ENCODE assay signal across 8 mouse cellular contexts in the genomic region with DNA sequence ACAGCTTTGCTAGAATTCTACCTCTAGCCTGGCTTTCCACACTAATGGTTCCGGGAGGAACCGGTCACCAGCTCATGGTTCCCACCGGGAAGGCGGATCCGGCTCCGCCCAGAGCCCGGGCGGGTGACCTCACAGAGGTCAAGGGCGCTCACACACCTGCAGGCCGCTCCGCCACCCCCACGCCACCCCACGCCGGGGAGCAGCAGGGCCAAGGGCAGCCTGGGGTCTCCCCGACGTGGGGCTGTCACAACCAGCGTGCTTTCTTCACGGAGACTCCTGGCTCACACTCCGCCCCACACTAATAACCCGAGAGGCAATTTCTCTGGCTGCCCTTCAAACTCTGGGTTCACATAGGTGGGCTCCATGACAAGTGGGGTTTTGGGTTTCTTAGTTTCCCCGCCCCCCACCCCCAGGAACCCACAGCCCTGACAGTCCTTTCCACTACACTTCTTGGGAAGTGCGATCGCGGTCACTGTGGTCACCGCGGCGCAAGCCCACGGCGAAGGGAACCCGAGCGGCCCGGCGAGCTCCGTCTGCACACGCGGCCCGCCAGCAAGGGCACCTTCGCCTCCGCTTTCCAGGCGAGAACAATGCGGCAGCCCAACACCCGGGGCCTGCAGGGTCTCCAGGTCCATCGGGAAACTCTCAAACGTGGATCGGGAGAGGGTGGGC. TPM values are rescaled to one million over a fixed set of nuclear protein-coding genes. Genes with fewer than 3 reads are reported as not detected.
A peak's percentile ranks its signal among the peaks of the same experiment; 100 is the strongest.
DNase-seq lines count a peak whose midpoint lies in the region; ATAC-seq and TF ChIP-seq lines count a peak whose summit lies in the region.

No protein-coding gene starts in this region.

- H3K4me3 ChIP-seq in embryonic facial prominence, embryonic 13.5 days: peak overlapping the region; percentile 70
- peak overlapping the region; percentile 67 for H3K4me3 ChIP-seq in kidney, adult 2 months (ENCODE audit: insufficient read depth, low read depth, low read length)
- peak overlapping the region; percentile 70 for H3K4me3 ChIP-seq in midbrain, embryonic 15.5 days

- DNase-seq in 3134 (ENCODE audit: extremely low read depth, insufficient read length, low spot score): peak; percentile 82
- DNase-seq in adrenal gland, postnatal 36 days: peak; percentile 83 to 89
- peak; percentile 87 to 89 for DNase-seq in heart, adult 18-20 months
- DNase-seq in kidney, adult 2 months: peak; percentile 93
- peak; percentile 83 for DNase-seq in liver
- peak; percentile 61 to 82 for DNase-seq in spleen, postnatal 4 days (ENCODE audit: low spot score in 2 of 2)

- peaks cover 19% of the 10 kb centered on the region for H3K4me1 ChIP-seq in embryonic facial prominence, embryonic 13.5 days
- no peaks in the 10 kb centered on the region for H3K4me1 ChIP-seq in kidney, adult 2 months (ENCODE audit: control insufficient read depth, insufficient read depth, low read length)
- H3K4me1 ChIP-seq in midbrain, embryonic 15.5 days: peaks cover 35% of the 10 kb centered on the region

- no peak for TF ChIP-seq CTCF in kidney, adult 2 months (conservative IDR thresholded peaks at IDR 0.05; ENCODE audit: insufficient read depth, insufficient read length, low read depth, low read length)

- peak; percentile 49 for ATAC-seq in embryonic facial prominence, embryonic 13.5 days (ENCODE audit: insufficient number of reproducible peaks, insufficient read depth, low FRiP score, low TSS enrichment, low read depth)
- peak; percentile 55 for ATAC-seq in midbrain, embryonic 15.5 days (replicated peaks)

- no peaks in the 10 kb centered on the region for H3K36me3 ChIP-seq in embryonic facial prominence, embryonic 13.5 days
- no peaks in the 10 kb centered on the region for H3K36me3 ChIP-seq in kidney, adult 2 months (ENCODE audit: control insufficient read depth, insufficient read depth, low read length)
- no peaks in the 10 kb centered on the region for H3K36me3 ChIP-seq in midbrain, embryonic 15.5 days (replicated peaks)

- peak overlapping the region; percentile 100 for H3K27ac ChIP-seq in embryonic facial prominence, embryonic 13.5 days
- H3K27ac ChIP-seq in kidney, adult 2 months (ENCODE audit: insufficient read depth, low read depth, low read length): peak overlapping the region; percentile 100
- peak overlapping the region; percentile 100 for H3K27ac ChIP-seq in midbrain, embryonic 15.5 days

- no peak for TF ChIP-seq POLR2A in kidney, adult 2 months (IDR thresholded peaks at IDR 0.05; ENCODE audit: low read depth, low read length)

- no peaks in the 10 kb centered on the region for H3K27me3 ChIP-seq in embryonic facial prominence, embryonic 13.5 days
- no peaks in the 10 kb centered on the region for H3K27me3 ChIP-seq in kidney, adult 2 months (replicated peaks; ENCODE audit: control insufficient read depth, insufficient read depth, low read length)
- no peaks in the 10 kb centered on the region for H3K27me3 ChIP-seq in midbrain, embryonic 15.5 days (replicated peaks)

- under 1% methylated on average over 45 of the region's 45 CpGs for WGBS in embryonic facial prominence, embryonic 13.5 days
- under 1% methylated on average over 45 of the region's 45 CpGs for WGBS in kidney, adult 2 months
- WGBS in midbrain, embryonic 15.5 days: under 1% methylated on average over 45 of the region's 45 CpGs

- H3K9me3 ChIP-seq in embryonic facial prominence, embryonic 13.5 days: no peaks in the 10 kb centered on the region
- H3K9me3 ChIP-seq in midbrain, embryonic 15.5 days: no peaks in the 10 kb centered on the region

- H3K4me2 ChIP-seq in embryonic facial prominence, embryonic 13.5 days: peak overlapping the region; percentile 98
- peak overlapping the region; percentile 99 for H3K4me2 ChIP-seq in midbrain, embryonic 15.5 days

- H3K9ac ChIP-seq in embryonic facial prominence, embryonic 13.5 days: peak overlapping the region; percentile 97
- H3K9ac ChIP-seq in midbrain, embryonic 15.5 days: peak overlapping the region; percentile 82

RNA-seq across cellular contexts. Expression of gene Spen, which starts 6.8 kb away (rescaled TPM):
- 10 to 100 TPM; 49.9 to 58.3 TPM for total RNA-seq in adrenal gland, postnatal 36 days (2021)
- polyA plus RNA-seq in embryonic facial prominence, embryonic 13.5 days (2015; fragmentation: Nextera tagmentation; extraction: Ambion mirVana): 11.6 and 12.7 TPM in 2 replicates
- total RNA-seq in heart, adult 18-20 months (2021): 10 to 100 TPM; 27.0 to 28.6 TPM
- 15.9 and 19.6 TPM in 2 replicates for polyA plus RNA-seq in kidney, adult 2 months (2012; rRNA removed)
- polyA plus RNA-seq in midbrain, embryonic 15.5 days (2015; fragmentation: Nextera tagmentation; extraction: Ambion mirVana): 19.4 and 20.0 TPM in 2 replicates

Comparison
In these comparisons a context has a peak if more than half of its experiments do, and no peak if none do; other contexts are left out.
1. Peak in every context shown above with its lines: DNase-seq, ATAC-seq, H3K4me3 ChIP-seq and H3K27ac ChIP-seq.